Mouse (Mus musculus): ENCODE data around the gene Ube2s.
"Not testable (repeated sequence)": the region's sequence is repeated elsewhere in the genome, so short reads cannot be mapped to it uniquely, and the experiment has no call there.

Gene Ube2s

DNA sequence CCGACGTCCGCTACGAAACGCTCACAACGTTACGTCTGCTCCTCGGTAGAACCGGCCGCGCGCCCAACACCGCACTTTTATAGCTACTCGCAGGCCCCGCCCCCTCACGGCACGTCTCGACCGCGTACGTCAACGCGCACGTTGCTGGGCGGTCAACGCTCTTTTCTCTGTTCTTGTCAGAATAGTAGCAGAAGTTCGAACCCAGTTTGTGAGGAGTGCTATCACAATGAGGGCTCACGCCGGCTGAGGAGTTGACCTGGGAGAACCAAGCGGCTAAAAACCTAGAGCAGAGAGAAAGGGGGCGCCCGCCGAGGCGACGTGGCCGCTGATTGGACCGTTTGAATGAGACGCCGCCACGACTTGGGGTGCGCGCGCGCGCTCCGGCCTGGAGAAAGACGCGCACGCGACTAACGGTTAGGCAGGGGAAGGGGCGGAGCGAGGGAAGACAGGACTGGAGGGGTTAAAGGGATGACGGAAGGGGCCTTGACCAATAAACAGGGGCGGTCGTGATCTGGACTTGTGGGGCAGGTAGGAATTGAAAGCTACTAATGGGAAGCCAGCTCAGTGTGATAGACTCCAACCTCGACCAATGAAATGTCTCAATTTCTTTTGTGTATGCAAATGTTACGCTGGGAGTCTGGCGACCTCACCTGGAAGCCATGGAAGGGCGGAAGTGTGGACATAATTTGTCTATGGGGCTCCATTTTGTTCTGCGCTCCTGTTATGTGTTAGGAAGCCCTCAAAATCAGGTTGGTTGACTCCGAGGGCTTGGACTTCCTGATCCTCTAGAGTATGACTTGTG is at the start of gene Ube2s:
Gene Ube2s (minus strand): TSS at position 288 of the 802 bp plus-strand sequence.
- in situ Hi-C loops (cut with MboI), result no loop called here

DNA sequence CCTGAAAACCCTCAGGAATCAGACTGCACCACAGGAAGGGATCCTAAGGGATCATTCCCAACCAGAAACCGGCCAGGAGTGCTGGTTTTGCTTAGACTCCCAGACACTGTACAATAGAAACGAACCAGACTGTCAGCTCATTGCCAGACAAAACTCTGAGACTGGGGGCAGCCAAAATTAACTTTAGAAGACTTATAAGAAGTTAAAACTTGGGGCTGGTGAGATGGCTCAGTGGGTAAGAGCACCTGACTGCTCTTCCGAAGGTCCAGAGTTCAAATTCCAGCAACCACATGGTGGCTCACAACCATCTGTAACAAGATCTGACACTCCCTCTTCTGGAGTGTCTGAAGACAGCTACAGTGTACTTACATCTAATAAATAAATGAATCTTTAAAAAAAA is 48.5 kb upstream of the Ube2s start:
- in situ Hi-C loops (cut with MboI), result not testable (repeated sequence)

DNA sequence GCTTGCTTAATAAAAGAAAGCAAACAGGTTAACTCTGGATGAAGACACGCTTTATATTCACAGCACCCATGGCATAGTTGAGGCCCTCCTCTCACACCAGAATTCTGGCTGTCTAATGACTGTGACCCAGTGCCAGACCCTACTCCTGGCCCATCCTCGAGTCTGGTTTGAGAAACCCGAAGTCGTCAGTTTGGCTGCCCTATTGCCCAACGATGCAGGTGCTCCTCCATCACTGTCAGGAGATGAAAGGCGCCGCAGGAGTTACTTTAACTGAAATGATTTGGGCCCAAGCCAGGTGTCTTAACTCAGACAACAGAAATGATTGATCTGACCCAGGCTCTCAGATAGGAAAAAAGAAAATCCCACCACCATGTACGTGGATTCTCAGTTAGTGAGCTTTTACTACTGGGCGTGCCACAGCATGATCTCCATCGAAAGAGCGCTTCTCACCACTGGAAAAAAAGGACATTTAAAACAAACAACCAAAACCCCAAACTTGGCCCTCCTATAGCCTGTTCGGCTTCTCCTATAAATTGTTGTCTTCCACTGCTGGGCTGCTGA is 47.1 kb upstream of the Ube2s start:
- in situ Hi-C loops (cut with MboI), result no loop called here

DNA sequence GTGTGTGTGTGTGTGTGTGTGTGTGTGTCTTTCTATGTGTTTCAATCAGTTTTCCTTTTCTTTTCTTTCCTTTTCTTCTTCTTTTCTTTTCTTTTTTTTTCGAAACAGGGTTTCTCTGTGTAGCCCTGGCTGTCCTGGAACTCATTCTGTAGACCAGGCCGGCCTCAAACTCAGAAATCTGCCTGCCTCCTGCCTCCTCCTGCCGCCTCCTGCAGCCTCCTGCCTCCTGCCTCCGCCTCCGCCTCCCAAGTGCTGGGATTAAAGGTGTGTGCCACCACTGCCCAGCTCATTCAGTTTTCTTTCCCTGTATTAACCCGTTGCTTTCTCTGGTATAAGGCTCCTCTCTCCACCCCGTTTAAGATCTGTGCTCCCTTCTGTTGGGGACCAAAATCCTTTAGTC is 44.9 kb upstream of the Ube2s start:
- in situ Hi-C loops (cut with MboI), result no loop called here

DNA sequence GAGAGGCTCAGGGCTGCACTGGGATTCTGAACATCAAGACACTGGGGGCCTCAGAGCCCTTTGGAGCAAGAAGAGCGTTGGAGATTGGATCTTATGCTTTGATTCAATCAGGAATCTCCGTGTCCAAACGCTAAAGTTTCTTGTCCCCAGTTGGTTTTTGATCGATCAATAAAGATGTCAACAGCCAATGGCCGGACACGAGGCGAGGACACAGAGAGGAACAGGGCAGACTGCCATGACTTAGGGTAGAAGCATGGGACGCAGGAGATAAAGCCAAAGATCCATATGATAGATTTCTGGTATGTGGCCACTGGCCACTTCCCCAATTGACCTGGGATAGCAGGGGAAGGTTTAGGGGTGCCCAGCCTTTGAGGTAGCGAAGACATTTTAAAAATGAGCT is 44.1 kb upstream of the Ube2s start:
- in situ Hi-C loops (cut with MboI), result no loop called here

DNA sequence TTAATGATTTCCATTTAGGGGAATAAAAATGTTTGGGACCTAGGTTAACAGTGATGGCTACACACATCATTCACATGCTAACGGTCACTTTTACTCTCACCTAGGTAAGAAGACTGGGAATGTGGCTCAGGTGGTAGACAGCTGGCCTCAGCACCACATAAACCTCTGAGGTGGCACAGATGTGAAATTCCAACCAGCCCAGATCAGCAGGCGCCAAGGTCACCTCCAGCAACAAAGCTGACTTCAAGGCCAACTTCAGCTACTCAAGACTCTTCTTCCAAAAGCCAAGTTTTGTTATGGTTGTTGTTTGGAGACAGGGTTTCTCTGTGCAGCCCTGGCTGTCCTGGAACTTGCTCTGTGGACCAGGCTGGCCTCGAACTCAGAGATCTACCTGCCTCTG is 41.2 kb upstream of the Ube2s start:
- in situ Hi-C loops (cut with MboI), result no loop called here

DNA sequence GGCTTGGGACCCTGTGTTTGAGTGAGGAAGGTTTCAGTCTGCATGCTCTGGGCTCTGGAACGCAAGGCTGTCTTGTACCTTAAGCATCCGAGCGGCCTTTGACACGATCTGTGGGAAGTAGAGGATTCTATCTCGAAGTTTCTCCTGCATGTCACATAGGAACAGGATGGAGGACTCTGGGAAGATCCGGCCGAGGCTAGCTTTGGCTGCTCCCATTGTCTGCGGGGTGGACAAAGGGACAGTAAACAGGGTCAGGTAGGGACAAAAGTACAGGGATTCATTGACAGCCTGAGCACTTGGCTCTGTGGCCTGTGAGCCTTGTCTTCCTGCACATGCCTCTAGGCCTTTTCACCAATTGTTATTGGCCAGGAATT is 38.9 kb upstream of the Ube2s start:
- in situ Hi-C loops (cut with MboI), result no loop called here

DNA sequence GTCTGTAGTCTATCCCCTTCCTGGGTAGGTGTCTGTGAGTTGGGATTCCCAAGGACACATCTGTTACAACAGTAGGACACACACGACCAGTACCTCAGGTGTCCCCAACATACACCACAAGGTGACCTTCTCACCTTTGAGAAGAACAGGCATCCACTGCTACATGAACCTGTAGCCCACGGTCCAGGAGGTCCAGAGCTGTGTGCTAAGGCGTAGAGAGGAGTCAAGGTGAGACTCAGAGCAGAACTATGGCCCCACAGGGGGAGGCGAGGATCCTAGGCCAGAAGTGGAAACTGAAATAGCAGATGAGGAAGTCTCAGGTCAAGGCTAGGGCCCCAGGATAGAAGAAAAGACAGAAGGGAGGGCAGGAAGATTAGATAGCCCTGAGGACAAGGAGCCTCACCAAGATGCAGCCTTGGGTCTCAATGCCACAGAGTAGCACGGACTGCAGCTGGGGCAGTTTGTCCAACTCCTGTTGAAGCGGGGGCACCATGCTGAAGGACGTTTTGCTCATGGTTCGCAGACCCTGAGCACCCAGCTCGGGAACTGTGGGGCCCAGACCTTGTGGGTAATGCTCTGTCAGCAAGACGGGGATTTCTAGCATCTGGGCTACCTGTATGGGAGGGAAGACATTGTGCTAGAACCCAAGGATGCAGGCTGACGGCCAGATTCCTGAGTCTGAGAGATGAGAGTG is 38.4 kb upstream of the Ube2s start:
- in situ Hi-C loops (cut with MboI), result no loop called here

DNA sequence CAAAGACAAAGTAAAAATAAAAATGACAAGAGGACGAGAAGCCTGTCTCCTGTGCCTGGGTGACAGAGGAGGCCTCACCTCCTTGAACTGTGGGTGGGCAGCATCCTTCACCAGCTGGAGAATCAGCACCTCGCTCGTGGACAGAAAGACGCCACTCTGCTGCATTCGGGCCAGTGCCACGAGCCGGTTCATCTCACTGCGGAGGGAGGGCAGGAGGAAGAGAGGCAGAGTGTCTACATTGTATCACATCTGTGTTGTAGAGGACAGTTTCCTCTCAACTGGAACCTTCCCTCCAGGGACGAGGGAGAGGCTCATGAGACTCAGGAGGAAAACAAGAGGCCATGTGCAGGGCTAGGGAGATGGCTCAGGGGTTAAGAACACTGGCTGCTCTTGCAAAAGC is 37.0 kb upstream of the Ube2s start:
- in situ Hi-C loops (cut with MboI), result no loop called here

DNA sequence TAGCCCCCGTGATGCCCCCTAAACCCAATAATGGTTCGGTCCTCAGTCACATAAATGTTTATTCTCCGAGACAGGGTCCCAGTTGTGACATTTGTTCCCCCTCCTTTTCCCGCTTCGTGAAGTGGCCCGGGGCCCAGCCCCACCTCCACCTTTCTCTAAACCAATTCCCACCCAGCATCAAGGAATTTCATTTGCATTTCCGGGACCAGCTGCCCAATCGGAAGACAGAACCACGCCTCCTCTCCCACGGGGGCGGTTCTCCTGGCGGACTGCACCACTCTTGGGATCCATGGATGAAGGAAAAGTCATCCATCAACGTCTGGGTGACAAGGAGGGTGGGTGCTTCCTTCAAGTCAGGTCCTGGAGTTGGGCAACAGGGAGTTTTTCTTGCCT is 32.5 kb upstream of the Ube2s start:
- in situ Hi-C loops (cut with MboI), result no loop called here

DNA sequence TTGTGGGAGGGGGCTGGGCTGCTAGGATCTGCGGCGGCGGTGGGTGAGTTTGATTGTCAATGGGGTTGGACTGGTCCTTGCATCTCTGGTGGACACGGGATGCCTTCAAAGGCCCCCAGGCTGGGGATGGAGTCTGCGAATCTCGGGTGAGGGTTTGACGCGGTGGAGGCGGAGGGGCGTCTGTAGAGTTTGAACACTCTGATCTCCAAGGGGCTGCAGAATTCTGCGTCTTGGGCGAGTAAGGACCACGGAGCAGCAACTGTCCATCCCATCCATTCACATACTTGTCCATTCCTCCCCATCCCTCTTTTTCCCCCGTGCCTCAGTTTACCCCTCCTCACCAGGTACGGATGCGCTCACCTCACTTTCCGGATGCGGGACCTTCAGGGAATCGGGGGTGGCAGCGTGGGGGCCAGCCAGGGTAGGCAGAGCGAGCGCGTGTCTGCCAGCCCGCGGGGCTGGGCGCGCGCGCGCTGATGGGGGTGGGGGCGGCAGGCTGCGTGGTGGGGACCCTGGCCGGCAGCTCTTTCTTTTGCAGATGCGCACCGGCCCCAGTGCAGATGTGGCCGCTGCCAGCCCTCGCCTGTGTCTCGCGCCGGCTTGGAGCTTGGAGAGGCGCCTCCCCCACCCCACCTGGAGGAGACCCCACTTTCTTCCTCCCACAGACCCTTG is 32.0 kb upstream of the Ube2s start, which contains the start of gene Shisa7:
Gene Shisa7 (minus strand): TSS at position 452 of the 672 bp plus-strand sequence.
- in situ Hi-C loops (cut with MboI), result no loop called here

DNA sequence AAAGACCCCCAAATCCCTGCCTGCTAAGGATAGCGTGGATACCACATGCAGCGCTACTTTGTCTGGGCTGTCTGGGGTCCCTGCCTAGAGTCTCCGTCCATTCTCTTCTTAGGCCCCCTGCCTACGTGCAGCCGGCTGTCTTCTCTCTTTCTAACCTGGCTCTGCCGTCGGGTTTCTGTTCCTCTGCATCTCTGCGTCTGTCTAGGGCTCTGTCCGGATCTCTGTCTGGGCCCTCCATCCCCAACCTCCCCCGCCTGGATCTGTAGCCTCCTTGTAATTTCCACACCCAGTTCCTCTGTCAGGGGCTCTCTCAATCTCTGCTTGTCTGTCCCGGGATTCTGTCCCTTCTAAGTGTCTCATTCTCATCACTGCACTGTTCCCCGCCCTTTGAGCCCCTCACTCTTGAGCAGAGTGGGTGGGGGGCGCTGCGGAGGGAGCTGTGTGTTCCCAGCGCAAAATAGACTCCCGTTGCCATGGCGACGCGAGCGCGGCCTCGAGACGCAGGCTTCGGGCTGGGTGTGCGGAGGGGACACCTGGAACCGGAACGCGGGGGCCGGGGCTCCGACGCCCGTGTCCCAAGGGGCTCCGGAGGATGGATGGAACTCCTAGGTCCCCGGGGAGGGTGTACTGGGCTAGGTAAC is 31.3 kb upstream of the Ube2s start:
- in situ Hi-C loops (cut with MboI), result no loop called here

DNA sequence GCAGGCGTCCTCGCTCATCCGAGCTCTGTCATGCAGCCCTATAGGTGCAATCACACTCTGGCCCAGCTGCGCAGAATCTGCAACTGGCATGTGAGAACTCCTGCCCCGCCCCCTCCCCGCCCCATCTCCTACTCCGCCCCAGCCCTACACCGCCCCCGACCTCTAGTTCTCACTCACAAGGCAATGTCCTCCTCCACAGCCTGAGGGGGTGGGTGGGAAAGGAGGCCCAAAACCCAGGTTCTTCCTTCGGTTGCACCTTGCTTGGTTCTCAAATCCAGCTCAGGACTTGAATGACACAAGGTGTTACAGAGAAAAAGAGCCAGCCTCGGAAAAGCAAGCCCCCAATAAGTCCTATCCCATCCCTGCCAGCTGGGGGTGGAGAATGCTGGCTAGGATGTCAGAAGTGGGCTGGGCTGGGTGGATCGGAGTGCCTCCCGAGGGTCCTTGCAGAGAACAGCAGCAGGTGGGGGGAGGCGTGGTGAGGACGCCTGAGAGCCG is 30.3 kb upstream of the Ube2s start:
- in situ Hi-C loops (cut with MboI), result no loop called here

DNA sequence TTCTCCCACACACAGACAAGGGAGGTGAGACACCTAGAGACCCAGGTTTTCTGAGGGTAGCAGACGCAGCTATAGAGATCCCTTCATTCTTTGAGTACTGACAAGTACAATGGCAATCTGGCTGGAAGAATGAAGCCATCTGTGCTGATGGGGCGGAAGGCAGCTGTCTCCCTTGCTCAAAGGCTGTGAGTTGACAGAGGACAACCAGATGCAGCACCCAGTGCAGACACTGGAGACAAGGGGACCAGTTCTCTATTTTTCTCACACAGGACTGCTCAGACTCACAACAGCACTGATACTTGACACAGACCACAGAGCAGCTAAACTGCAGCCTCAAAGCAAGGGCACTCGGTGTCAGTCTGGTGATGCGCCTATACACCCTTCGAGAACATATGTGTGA is 29.7 kb upstream of the Ube2s start:
- in situ Hi-C loops (cut with MboI), result no loop called here

DNA sequence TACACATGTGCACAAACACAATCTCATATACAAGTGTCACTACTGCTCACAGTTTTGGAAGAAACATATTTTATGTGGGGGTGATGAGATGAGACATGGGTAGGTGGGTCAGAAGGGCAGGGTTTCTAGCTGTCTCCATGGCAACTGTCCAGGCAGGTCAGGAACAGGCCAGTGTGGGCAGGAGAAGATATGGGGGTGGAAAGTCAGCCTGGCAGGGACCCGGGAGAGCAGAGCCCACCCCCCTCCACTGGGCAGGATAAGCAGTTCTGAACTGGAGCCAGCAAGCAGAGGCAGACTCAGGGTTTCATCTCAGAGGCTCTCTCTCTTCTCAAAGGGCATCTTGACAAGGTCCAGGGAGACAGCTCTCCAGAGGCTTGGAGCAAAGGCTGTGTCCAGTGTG is 25.2 kb upstream of the Ube2s start:
- in situ Hi-C loops (cut with MboI), result no loop called here

DNA sequence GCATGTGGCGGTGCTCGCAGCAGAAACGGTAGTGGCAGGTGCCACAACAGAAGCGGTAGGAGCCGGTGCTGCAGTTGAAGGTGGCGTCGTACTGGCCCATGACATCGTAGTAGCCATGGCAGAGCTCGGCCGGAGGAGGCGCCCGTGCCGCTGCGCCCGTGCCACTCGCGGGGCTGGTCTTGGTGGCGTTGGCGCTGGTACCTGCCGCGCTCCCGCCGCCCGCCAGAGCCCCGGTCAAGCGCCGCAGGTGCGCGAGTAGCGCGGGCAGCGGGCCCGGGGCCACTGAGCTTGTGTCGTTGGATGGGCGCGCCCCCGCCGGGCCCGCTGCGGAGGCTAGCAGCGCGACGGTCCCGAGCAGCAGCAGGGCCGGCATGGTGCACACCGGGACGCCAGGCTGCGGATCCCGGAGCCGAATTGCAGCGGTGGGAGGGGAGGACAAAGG is 24.0 kb upstream of the Ube2s start:
- in situ Hi-C loops (cut with MboI), result no loop called here

DNA sequence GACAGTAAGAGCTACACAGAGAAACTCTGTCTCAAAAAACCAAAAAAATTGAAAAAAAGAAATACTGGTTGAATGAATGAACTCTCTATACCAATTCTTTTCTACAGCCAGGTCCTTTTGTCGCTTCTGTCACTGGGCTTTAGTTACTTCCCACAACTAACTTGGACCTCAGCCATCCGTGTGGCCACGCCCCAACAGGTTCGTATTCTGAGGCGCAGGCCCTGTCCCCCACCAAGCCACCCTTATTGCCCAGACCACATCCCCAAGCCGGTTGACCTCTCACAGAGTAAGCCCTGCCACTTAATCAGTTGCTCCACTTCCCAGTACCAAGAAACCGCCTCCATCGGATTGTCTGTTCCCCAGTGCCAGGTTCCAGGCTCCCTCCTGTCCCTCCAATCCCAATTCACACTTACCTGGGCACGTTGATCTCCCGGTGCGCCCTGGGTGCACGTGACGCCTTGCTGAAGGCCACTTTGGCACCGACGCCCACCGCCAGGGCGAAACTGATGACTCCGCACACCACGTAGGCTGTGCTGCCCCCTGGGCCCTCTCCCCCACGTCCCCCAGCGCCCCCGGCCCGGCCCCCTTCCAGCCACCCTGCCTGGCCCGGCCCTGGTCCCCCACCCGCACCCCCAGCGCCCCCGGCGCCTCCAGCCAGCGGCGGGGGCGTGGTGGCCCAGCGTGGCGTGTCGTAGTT is 23.4 kb upstream of the Ube2s start:
- in situ Hi-C loops (cut with MboI), result no loop called here

DNA sequence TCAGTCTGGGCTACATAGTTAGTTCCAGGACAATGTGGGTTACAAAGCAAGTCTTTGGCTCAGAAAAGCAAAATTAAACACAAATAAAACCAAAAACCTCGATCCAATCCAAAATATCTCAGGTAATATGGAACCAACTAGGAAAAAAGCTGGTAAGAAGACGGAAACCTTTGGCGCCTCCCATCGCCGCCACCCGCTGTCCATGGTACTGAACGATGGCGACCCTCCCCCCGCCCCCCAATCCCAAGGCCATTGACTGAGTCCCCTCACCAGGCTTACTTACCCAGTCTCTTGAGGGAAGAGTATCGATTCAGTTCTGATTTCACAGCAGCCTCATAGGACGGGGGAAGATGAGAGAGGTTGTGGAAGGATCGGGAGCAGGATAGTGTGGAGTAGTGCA is 18.1 kb upstream of the Ube2s start:
- in situ Hi-C loops (cut with MboI), result no loop called here

DNA sequence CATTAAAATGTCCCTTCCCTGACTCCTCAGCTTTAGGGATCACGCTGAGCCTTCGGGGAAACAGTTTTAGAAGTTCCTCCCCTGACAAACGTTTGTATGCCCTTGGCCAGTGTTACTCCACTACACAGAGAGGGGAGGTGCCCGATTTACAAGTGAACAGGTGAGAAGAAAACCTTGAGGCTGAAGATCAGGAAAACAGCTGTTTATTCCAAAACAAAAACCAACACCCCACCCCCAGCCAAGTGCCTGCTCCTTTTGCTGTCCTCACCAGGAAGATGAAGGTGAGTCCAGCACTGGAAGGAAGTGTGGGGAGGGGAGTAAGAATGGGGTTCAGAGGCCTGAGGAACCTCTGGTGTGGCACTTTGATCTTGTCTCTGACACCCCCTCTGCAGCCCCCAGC is 13.0 kb upstream of the Ube2s start:
- in situ Hi-C loops (cut with MboI), result no loop called here

DNA sequence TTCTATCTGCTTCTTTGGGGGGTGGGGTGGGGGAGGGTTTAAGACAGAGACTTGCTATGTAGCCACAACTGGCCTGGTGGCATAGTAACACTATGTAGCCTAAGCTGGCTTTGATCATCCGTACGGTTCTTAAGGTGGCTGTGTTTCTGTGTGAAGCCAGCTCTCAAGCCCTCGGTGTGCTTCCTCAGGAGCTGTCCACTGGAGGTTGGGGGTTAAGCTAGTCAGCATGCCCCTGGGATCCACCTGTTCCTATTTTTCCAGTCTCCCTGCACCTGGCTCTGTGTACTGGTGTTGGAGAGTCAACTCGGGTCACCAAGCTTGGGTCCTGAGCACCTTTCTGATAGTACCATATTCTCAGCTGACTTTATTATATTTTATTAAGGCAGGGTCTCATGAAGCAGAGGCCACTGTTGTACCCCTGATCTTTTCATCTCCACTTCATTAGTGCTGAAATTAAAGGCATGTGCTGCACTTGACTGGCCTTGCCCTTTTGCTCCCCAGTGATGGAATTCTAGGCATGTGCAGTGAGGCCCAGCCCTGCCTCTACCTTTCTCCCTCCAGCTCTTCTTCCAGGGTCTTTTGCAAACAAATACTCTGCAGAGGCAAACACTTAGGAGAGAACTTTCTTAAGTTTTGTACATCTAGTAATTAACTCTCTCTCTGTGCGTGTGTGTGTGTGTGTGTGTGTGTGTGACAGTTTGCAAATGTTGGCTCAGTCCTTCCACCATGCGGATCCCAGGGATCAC is 9.9 kb upstream of the Ube2s start:
- in situ Hi-C loops (cut with MboI), result no loop called here

DNA sequence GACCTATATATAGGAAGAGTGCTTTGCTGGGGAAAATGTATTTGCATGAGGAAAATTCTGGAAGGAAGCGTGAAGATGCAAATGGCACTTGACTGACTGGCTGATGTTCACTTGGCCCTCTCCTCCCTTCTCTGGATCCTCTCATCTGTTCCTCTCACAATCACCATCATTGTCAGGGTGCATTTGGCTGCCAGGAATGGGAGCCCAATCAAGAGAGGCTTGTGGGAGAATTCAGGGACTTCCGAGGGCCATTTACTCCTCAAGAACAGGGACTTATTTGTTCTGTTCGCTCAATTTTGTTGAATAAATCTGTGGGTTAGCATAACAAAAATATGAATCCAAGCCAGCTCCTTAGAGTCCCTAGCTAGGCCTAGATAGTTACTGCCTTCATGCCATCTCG is 9.3 kb upstream of the Ube2s start:
- in situ Hi-C loops (cut with MboI), result no loop called here

Data from mature B cell (primary cell).